In the genomic region with DNA sequence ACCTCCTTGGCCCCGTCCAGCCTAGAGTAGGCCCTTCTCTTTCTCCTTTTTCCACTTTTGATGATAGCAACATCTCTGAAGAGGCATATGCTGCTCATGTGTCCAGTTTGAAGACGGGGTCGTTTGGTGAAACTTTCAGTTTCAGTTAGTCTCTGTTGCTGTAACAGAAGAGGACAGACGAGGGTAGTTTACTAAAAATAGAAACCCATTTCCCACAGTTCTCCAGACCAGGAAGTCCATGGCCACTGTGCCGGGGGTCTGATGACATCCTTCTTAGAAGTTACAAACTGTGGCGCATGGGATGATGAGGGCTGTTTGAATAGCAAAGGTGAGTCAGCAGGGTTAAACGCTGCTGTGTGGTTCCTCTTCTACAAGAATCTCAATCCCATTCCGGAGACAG, we compare ENCODE assay signal across 21 mouse cellular contexts. TPM values are rescaled to one million over a fixed set of nuclear protein-coding genes. Genes with fewer than 3 reads are reported as not detected.
DNase-seq lines count a peak whose midpoint lies in the region; ATAC-seq lines count a peak whose summit lies in the region.
"Had no signal": no experiment of that assay in that cellular context is flagged by ENCODE, and none has a peak within 500 bp of the region (broad histone marks: within the 10 kb centered on the region; RNA-seq: fewer than 3 reads in every experiment).

TSS of gene Glrp1 (minus strand) at position 278 of the 400 bp plus-strand sequence.

- no peaks in the 10 kb centered on the region for H3K9me3 ChIP-seq in heart, embryonic 16.5 days (replicated peaks; ENCODE audit: control insufficient read depth, low read length)
- H3K9me3 ChIP-seq in liver, embryonic 13.5 days (replicated peaks): no peaks in the 10 kb centered on the region
- no peaks in the 10 kb centered on the region for H3K9me3 ChIP-seq in hindbrain, embryonic 14.5 days (ENCODE audit: control insufficient read depth, low read length)
- no peaks in the 10 kb centered on the region for H3K9me3 ChIP-seq in intestine, embryonic 15.5 days
- H3K9me3 ChIP-seq: embryonic facial prominence, embryonic 15.5 days; forebrain, embryonic 12.5 days; hindbrain, embryonic 10.5 days; midbrain, embryonic 10.5 days had no signal

- no peak within 1 kb of the TSS for H3K9ac ChIP-seq in heart, embryonic 16.5 days (ENCODE audit: low read length)
- H3K9ac ChIP-seq in liver, embryonic 13.5 days: no peak within 1 kb of the TSS; the same call in 1 of the 2 replicates
- H3K9ac ChIP-seq in hindbrain, embryonic 14.5 days: no peak within 1 kb of the TSS
- no peak within 1 kb of the TSS for H3K9ac ChIP-seq in intestine, embryonic 15.5 days
- H3K9ac ChIP-seq: embryonic facial prominence, embryonic 15.5 days; forebrain, embryonic 12.5 days; lung, embryonic 14.5 days had no signal

- H3K27me3 ChIP-seq in heart, embryonic 16.5 days (ENCODE audit: control insufficient read depth, insufficient read depth, low read length): no peaks in the 10 kb centered on the region
- no peaks in the 10 kb centered on the region for H3K27me3 ChIP-seq in liver, embryonic 13.5 days
- no peaks in the 10 kb centered on the region for H3K27me3 ChIP-seq in hindbrain, embryonic 14.5 days (ENCODE audit: control insufficient read depth, insufficient read depth, low read length)
- H3K27me3 ChIP-seq in intestine, embryonic 15.5 days (replicated peaks): no peaks in the 10 kb centered on the region
- H3K27me3 ChIP-seq: embryonic facial prominence, embryonic 15.5 days; forebrain, embryonic 12.5 days had no signal

- ATAC-seq in heart, embryonic 16.5 days (replicated peaks; ENCODE audit: extremely low read depth, insufficient read depth, low FRiP score): no peak
- ATAC-seq in liver, embryonic 13.5 days (ENCODE audit: low read depth): peak; percentile 39; the same call in 1 of the 2 replicates
- ATAC-seq in megakaryocyte-erythroid progenitor cell, adult 5-6 weeks (replicated peaks; ENCODE audit: low FRiP score, low TSS enrichment, poor library complexity, severe bottlenecking): 0 out of 2 replicates have a peak, but pooled peaks have one; percentile 38
- ATAC-seq in hindbrain, embryonic 14.5 days (ENCODE audit: low FRiP score): no peak
- no peak for ATAC-seq in intestine, embryonic 15.5 days

- H3K27ac ChIP-seq in heart, embryonic 16.5 days (ENCODE audit: low read length): no peak within 1 kb of the TSS
- peak within 1 kb of the TSS; percentile 30; the same call in 1 of the 2 replicates for H3K27ac ChIP-seq in brown adipose tissue, adult 24 weeks (replicated peaks; ENCODE audit: low read depth, low read length)
- H3K27ac ChIP-seq in liver, embryonic 13.5 days: no peak within 1 kb of the TSS
- no peak within 1 kb of the TSS for H3K27ac ChIP-seq in hindbrain, embryonic 14.5 days
- H3K27ac ChIP-seq in intestine, embryonic 15.5 days: no peak within 1 kb of the TSS
- H3K27ac ChIP-seq: embryonic facial prominence, embryonic 15.5 days; forebrain, embryonic 12.5 days; hindbrain, embryonic 10.5 days; midbrain, embryonic 10.5 days had no signal

- no peaks in the 10 kb centered on the region for H3K36me3 ChIP-seq in heart, embryonic 16.5 days (ENCODE audit: control insufficient read depth, insufficient read depth)
- no peaks in the 10 kb centered on the region for H3K36me3 ChIP-seq in liver, embryonic 13.5 days
- no peaks in the 10 kb centered on the region for H3K36me3 ChIP-seq in hindbrain, embryonic 14.5 days (replicated peaks; ENCODE audit: control insufficient read depth, insufficient read depth)
- no peaks in the 10 kb centered on the region for H3K36me3 ChIP-seq in intestine, embryonic 15.5 days
- H3K36me3 ChIP-seq: embryonic facial prominence, embryonic 15.5 days; forebrain, embryonic 12.5 days; hindbrain, embryonic 10.5 days; midbrain, embryonic 10.5 days had no signal

- DNase-seq in heart, adult 9 months (ENCODE audit: low spot score in 2 of 2): no peak
- DNase-seq in liver, embryonic 13.5 days: no peak
- no peak for DNase-seq in hindbrain, embryonic 14.5 days (ENCODE audit: low spot score)
- DNase-seq: cerebellum, adult 8-10 months; gastrocnemius, postnatal 36 days; kidney, adult 11 months; kidney, postnatal 25 days; left cerebral cortex, postnatal 4 days; lung, embryonic 14.5 days; thymus, postnatal 36 days had no signal

- peaks cover 5% of the 10 kb centered on the region for H3K4me1 ChIP-seq in heart, embryonic 16.5 days (ENCODE audit: control insufficient read depth, insufficient read depth, low read length)
- peaks cover 2% of the 10 kb centered on the region; the same call in 1 of the 2 replicates for H3K4me1 ChIP-seq in brown adipose tissue, adult 24 weeks (ENCODE audit: control insufficient read depth, insufficient read depth, insufficient read length, low read length)
- peaks cover 19% of the 10 kb centered on the region for H3K4me1 ChIP-seq in liver, embryonic 13.5 days (replicated peaks)
- H3K4me1 ChIP-seq in hindbrain, embryonic 14.5 days (replicated peaks; ENCODE audit: control insufficient read depth, insufficient read depth, low read length): peaks cover 2% of the 10 kb centered on the region; the same call in 1 of the 2 replicates
- H3K4me1 ChIP-seq in intestine, embryonic 15.5 days (replicated peaks): 0 out of 2 replicates have a peak, but pooled peaks cover 3% of the 10 kb centered on the region
- H3K4me1 ChIP-seq: embryonic facial prominence, embryonic 15.5 days had no signal

- H3K4me3 ChIP-seq in heart, embryonic 16.5 days (ENCODE audit: low read length): no peak within 1 kb of the TSS
- H3K4me3 ChIP-seq in brown adipose tissue, adult 24 weeks (ENCODE audit: insufficient read depth, low read depth, low read length): peak within 1 kb of the TSS; percentile 20; the same call in 1 of the 2 replicates
- no peak within 1 kb of the TSS; the same call in 1 of the 2 replicates for H3K4me3 ChIP-seq in liver, embryonic 13.5 days (replicated peaks)
- no peak within 1 kb of the TSS for H3K4me3 ChIP-seq in hindbrain, embryonic 14.5 days (replicated peaks; ENCODE audit: low read length)
- H3K4me3 ChIP-seq in intestine, embryonic 15.5 days (replicated peaks): no peak within 1 kb of the TSS
- H3K4me3 ChIP-seq: embryonic facial prominence, embryonic 15.5 days; forebrain, embryonic 12.5 days; hindbrain, embryonic 10.5 days; midbrain, embryonic 10.5 days had no signal

- 47% methylated on average over 8 of the region's 8 CpGs for WGBS in heart, embryonic 16.5 days
- 34% methylated on average over 8 of the region's 8 CpGs for WGBS in liver, embryonic 13.5 days (ENCODE audit: insufficient replicate concordance)
- 88% methylated on average over 8 of the region's 8 CpGs for WGBS in hindbrain, embryonic 14.5 days
- 68% methylated on average over 8 of the region's 8 CpGs for WGBS in intestine, embryonic 15.5 days

- H3K4me2 ChIP-seq in heart, embryonic 16.5 days (ENCODE audit: low read depth, low read length): peak within 1 kb of the TSS; percentile 20; the same call in 1 of the 2 replicates
- H3K4me2 ChIP-seq in liver, embryonic 13.5 days: peak within 1 kb of the TSS; percentile 17; the same call in 1 of the 2 replicates
- H3K4me2 ChIP-seq in hindbrain, embryonic 14.5 days (replicated peaks): no peak within 1 kb of the TSS
- H3K4me2 ChIP-seq in intestine, embryonic 15.5 days (replicated peaks): no peak within 1 kb of the TSS
- H3K4me2 ChIP-seq: embryonic facial prominence, embryonic 15.5 days; forebrain, embryonic 12.5 days; lung, embryonic 14.5 days had no signal

RNA-seq across cellular contexts. Expression of gene Glrp1, which starts in this region (rescaled TPM):
- polyA plus RNA-seq in heart, embryonic 16.5 days (2015; fragmentation: Nextera tagmentation; extraction: Ambion mirVana): 0.09 and 0.24 TPM in 2 replicates
- not detected in 2 replicates for polyA plus RNA-seq in brown adipose tissue, adult 24 weeks (2012; ENCODE audit: insufficient read depth, insufficient read length, missing spikeins)
- 0.09 and 0.17 TPM in 2 replicates for polyA plus RNA-seq in liver, embryonic 13.5 days (2015; fragmentation: Nextera tagmentation; extraction: Ambion mirVana)
- 1.7 TPM in 1 of 2 replicates, not detected in the other for total RNA-seq in megakaryocyte-erythroid progenitor cell, adult 5-6 weeks (2014; fragmentation: Nextera tagmentation)
- total RNA-seq in megakaryocyte-erythroid progenitor cell, adult 5-6 weeks (2017): 0.23 and 1.6 TPM in 2 replicates
- polyA plus RNA-seq in hindbrain, embryonic 14.5 days (2014; fragmentation: Nextera tagmentation; extraction: Ambion mirVana): not detected in 2 replicates
- not detected in 2 replicates for polyA plus RNA-seq in intestine, embryonic 15.5 days (2015; fragmentation: Nextera tagmentation; extraction: Ambion mirVana)
- total RNA-seq: adrenal gland, adult 18-20 months; gastrocnemius, postnatal 36 days; layer of hippocampus, postnatal 14 days; left cerebral cortex, postnatal 4 days; neutrophil, adult 5-6 weeks had no signal
- polyA plus RNA-seq: forebrain, embryonic 12.5 days; hindbrain, embryonic 10.5 days; midbrain, embryonic 10.5 days had no signal

Comparison
In these comparisons a context has a peak if more than half of its experiments do, and no peak if none do; other contexts are left out.
1. Peak in ATAC-seq and H3K4me2 ChIP-seq in liver, embryonic 13.5 days; RNA of the gene not detected or under 1 TPM.